Mouse (Mus musculus): ENCODE results near the gene Carm1. TPM values are rescaled to one million over a fixed set of nuclear protein-coding genes. Genes with fewer than 3 reads are reported as not detected.

Carm1 gene
- polyA plus RNA-seq, 1 experiment from 2014 or later: 57.1 TPM

DNA sequence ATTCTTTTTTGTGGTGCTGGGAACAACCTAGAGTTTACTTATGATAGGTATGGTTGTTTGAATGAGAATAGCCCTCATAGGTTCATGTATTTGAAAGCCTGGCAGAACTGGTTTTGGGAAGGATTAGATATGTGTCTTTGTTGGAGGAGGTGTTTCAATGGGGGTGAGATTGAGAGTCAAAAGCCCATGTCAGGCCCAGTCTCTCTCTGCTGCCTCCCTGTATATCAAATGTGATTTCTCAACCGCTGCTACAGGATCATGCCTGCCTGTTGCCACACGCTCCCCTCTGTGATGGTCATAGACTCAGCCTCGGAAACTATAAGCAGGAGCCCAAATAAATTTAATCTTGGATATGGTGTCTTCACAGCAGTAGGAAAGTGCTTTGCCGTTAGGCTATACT, 73.5 kb downstream of the Carm1 start:
- no peak for DNase-seq (ENCODE audit: low spot score)

GRCm38 (mm10) chr9:21622676-21623075, 76.0 kb downstream of the Carm1 start:
- H3K27ac ChIP-seq (replicated peaks; ENCODE audit: low read depth, low read length): no peak overlapping the region
- 0 out of 2 replicates have a peak, but pooled peaks cover 14% of the 10 kb centered on the region for H3K36me3 ChIP-seq (ENCODE audit: control insufficient read depth, insufficient read depth, low read length)
- DNase-seq (ENCODE audit: low spot score): no peak
- H3K4me1 ChIP-seq (ENCODE audit: control insufficient read depth, insufficient read depth, low read length): peaks cover 9% of the 10 kb centered on the region; the same call in 1 of the 2 replicates
- WGBS: 98% methylated on average over 1 of the region's 1 CpGs
- no peaks in the 10 kb centered on the region for H3K27me3 ChIP-seq (replicated peaks; ENCODE audit: control insufficient read depth, insufficient read depth, low read length)
- no peak overlapping the region for H3K9ac ChIP-seq (ENCODE audit: low read depth, low read length)
- no peak overlapping the region for H3K4me2 ChIP-seq (ENCODE audit: low read depth, low read length)
- no peak overlapping the region for H3K4me3 ChIP-seq (ENCODE audit: low read depth, low read length)
- no peak for ATAC-seq (ENCODE audit: low read depth)
- H3K9me3 ChIP-seq (ENCODE audit: control insufficient read depth, low read length): no peaks in the 10 kb centered on the region

More for the DNA sequence above, 73.5 kb downstream of the Carm1 start:
- no peaks in the 10 kb centered on the region for H3K9me3 ChIP-seq (ENCODE audit: control insufficient read depth, low read length)
- peaks cover 14% of the 10 kb centered on the region; the same call in 1 of the 2 replicates for H3K4me1 ChIP-seq (ENCODE audit: control insufficient read depth, insufficient read depth, low read length)
- H3K27ac ChIP-seq (replicated peaks; ENCODE audit: low read depth, low read length): no peak overlapping the region
- H3K4me3 ChIP-seq (ENCODE audit: low read depth, low read length): no peak overlapping the region
- H3K4me2 ChIP-seq (ENCODE audit: low read depth, low read length): no peak overlapping the region
- 0 out of 2 replicates have a peak, but pooled peaks cover 14% of the 10 kb centered on the region for H3K36me3 ChIP-seq (ENCODE audit: control insufficient read depth, insufficient read depth, low read length)
- 82% methylated on average over 4 of the region's 4 CpGs for WGBS
- H3K27me3 ChIP-seq (replicated peaks; ENCODE audit: control insufficient read depth, insufficient read depth, low read length): no peaks in the 10 kb centered on the region
- ATAC-seq (ENCODE audit: low read depth): no peak
- no peak overlapping the region for H3K9ac ChIP-seq (ENCODE audit: low read depth, low read length)

- WGBS: 89% methylated on average over 10 of the region's 10 CpGs
- Histone ChIP-seq H3K9me3 (ENCODE audit: control insufficient read depth, low read length) (no peaks in the 10 kb centered on the region), H3K4me2 (ENCODE audit: low read depth, low read length) (no peak overlapping the region), H3K27ac (replicated peaks; ENCODE audit: low read depth, low read length) (no peak overlapping the region), H3K9ac (ENCODE audit: low read depth, low read length) (no peak overlapping the region), H3K27me3 (replicated peaks; ENCODE audit: control insufficient read depth, insufficient read depth, low read length) (no peaks in the 10 kb centered on the region), H3K4me3 (ENCODE audit: low read depth, low read length) (no peak overlapping the region), H3K4me1 (ENCODE audit: control insufficient read depth, insufficient read depth, low read length) (no peaks in the 10 kb centered on the region), H3K36me3 (ENCODE audit: control insufficient read depth, insufficient read depth, low read length) (0 out of 2 replicates have a peak, but pooled peaks cover 4% of the 10 kb centered on the region)
- ATAC-seq (ENCODE audit: low read depth): no peak
- DNase-seq (ENCODE audit: low spot score): no peak
These were observed 78.9 kb downstream of the Carm1 start for GRCm38 (mm10) chr9:21625342-21626339.

- Histone ChIP-seq H3K4me3 (ENCODE audit: low read depth, low read length) (no peak overlapping the region), H3K4me1 (ENCODE audit: control insufficient read depth, insufficient read depth, low read length) (no peaks in the 10 kb centered on the region), H3K9ac (ENCODE audit: low read depth, low read length) (no peak overlapping the region), H3K4me2 (ENCODE audit: low read depth, low read length) (no peak overlapping the region), H3K27ac (replicated peaks; ENCODE audit: low read depth, low read length) (no peak overlapping the region), H3K9me3 (ENCODE audit: control insufficient read depth, low read length) (no peaks in the 10 kb centered on the region), H3K36me3 (ENCODE audit: control insufficient read depth, insufficient read depth, low read length) (0 out of 2 replicates have a peak, but pooled peaks cover 9% of the 10 kb centered on the region), H3K27me3 (replicated peaks; ENCODE audit: control insufficient read depth, insufficient read depth, low read length) (no peaks in the 10 kb centered on the region)
- ATAC-seq (ENCODE audit: low read depth) (no peak), DNase-seq (ENCODE audit: low spot score) (no peak)
These were observed 79.9 kb downstream of the Carm1 start for GRCm38 (mm10) chr9:21626571-21626970.

- WGBS: 82% methylated on average over 5 of the region's 5 CpGs
- ATAC-seq (ENCODE audit: low read depth) (no peak), DNase-seq (ENCODE audit: low spot score) (peak; percentile 26)
- Histone ChIP-seq H3K4me2 (ENCODE audit: low read depth, low read length) (no peak overlapping the region), H3K4me1 (ENCODE audit: control insufficient read depth, insufficient read depth, low read length) (no peaks in the 10 kb centered on the region), H3K27me3 (replicated peaks; ENCODE audit: control insufficient read depth, insufficient read depth, low read length) (no peaks in the 10 kb centered on the region), H3K36me3 (ENCODE audit: control insufficient read depth, insufficient read depth, low read length) (0 out of 2 replicates have a peak, but pooled peaks cover 9% of the 10 kb centered on the region), H3K4me3 (ENCODE audit: low read depth, low read length) (no peak overlapping the region), H3K9ac (ENCODE audit: low read depth, low read length) (no peak overlapping the region), H3K27ac (replicated peaks; ENCODE audit: low read depth, low read length) (no peak overlapping the region), H3K9me3 (ENCODE audit: control insufficient read depth, low read length) (no peaks in the 10 kb centered on the region)
These were observed 80.6 kb downstream of the Carm1 start for GRCm38 (mm10) chr9:21627145-21627795.

- Histone ChIP-seq H3K36me3 (ENCODE audit: control insufficient read depth, insufficient read depth, low read length) (peaks cover 38% of the 10 kb centered on the region), H3K4me2 (ENCODE audit: low read depth, low read length) (no peak overlapping the region), H3K9ac (ENCODE audit: low read depth, low read length) (no peak overlapping the region), H3K4me3 (ENCODE audit: low read depth, low read length) (no peak overlapping the region), H3K4me1 (ENCODE audit: control insufficient read depth, insufficient read depth, low read length) (no peaks in the 10 kb centered on the region), H3K27me3 (replicated peaks; ENCODE audit: control insufficient read depth, insufficient read depth, low read length) (no peaks in the 10 kb centered on the region), H3K9me3 (ENCODE audit: control insufficient read depth, low read length) (no peaks in the 10 kb centered on the region), H3K27ac (replicated peaks; ENCODE audit: low read depth, low read length) (no peak overlapping the region)
- DNase-seq (ENCODE audit: low spot score): peak; percentile 45
- WGBS: 77% methylated on average over 3 of the region's 3 CpGs
- no peak for ATAC-seq (ENCODE audit: low read depth)
These were observed 84.0 kb downstream of the Carm1 start for GRCm38 (mm10) chr9:21630673-21631072.

GRCm38 (mm10) chr9:21633106-21633505, 86.4 kb downstream of the Carm1 start:
- no peaks in the 10 kb centered on the region for H3K27me3 ChIP-seq (replicated peaks; ENCODE audit: control insufficient read depth, insufficient read depth, low read length)
- H3K27ac ChIP-seq (replicated peaks; ENCODE audit: low read depth, low read length): no peak overlapping the region
- DNase-seq (ENCODE audit: low spot score) (no peak), ATAC-seq (ENCODE audit: low read depth) (no peak)
- no peaks in the 10 kb centered on the region for H3K9me3 ChIP-seq (ENCODE audit: control insufficient read depth, low read length)
- H3K4me2 ChIP-seq (ENCODE audit: low read depth, low read length): no peak overlapping the region
- H3K36me3 ChIP-seq (ENCODE audit: control insufficient read depth, insufficient read depth, low read length): peaks cover 62% of the 10 kb centered on the region
- WGBS: 85% methylated on average over 3 of the region's 3 CpGs
- no peak overlapping the region for H3K4me3 ChIP-seq (ENCODE audit: low read depth, low read length)
- H3K4me1 ChIP-seq (ENCODE audit: control insufficient read depth, insufficient read depth, low read length): no peaks in the 10 kb centered on the region
- H3K9ac ChIP-seq (ENCODE audit: low read depth, low read length): no peak overlapping the region

DNA sequence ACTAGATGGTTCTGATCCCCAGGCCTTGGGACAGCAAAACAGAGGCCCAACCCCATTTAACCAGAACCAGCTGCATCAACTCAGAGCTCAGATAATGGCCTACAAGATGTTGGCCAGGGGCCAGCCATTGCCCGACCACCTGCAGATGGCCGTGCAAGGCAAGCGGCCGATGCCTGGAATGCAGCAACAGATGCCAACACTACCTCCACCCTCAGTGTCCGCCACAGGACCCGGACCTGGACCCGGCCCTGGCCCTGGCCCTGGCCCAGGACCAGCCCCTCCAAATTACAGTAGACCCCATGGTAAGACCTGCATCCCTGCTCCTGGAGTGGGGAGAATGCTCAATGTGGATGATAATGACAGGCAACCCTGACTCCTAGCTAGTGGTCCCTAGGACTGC, 88.9 kb downstream of the Carm1 start:
- ATAC-seq (ENCODE audit: low read depth) (peak; percentile 28; the same call in 1 of the 2 replicates), DNase-seq (ENCODE audit: low spot score) (peak; percentile 20)
- H3K9me3 ChIP-seq (ENCODE audit: control insufficient read depth, low read length): no peaks in the 10 kb centered on the region
- no peaks in the 10 kb centered on the region for H3K4me1 ChIP-seq (ENCODE audit: control insufficient read depth, insufficient read depth, low read length)
- no peak overlapping the region for H3K27ac ChIP-seq (replicated peaks; ENCODE audit: low read depth, low read length)
- WGBS: 73% methylated on average over 7 of the region's 7 CpGs
- H3K4me2 ChIP-seq (ENCODE audit: low read depth, low read length): no peak overlapping the region
- peaks cover 88% of the 10 kb centered on the region for H3K36me3 ChIP-seq (ENCODE audit: control insufficient read depth, insufficient read depth, low read length)
- no peak overlapping the region for H3K4me3 ChIP-seq (ENCODE audit: low read depth, low read length)
- H3K27me3 ChIP-seq (replicated peaks; ENCODE audit: control insufficient read depth, insufficient read depth, low read length): no peaks in the 10 kb centered on the region
- no peak overlapping the region for H3K9ac ChIP-seq (ENCODE audit: low read depth, low read length)

Data from embryonic facial prominence, embryonic 14.5 days (tissue).